Mouse (Mus musculus): ENCODE measurements at regions not wholly inside any gene's neighbourhood (a gene's known extent, or its start where the extent isn't known, plus 50 kb on each side); places are given as distances from the start of the nearest gene placed in this dataset.

DNA sequence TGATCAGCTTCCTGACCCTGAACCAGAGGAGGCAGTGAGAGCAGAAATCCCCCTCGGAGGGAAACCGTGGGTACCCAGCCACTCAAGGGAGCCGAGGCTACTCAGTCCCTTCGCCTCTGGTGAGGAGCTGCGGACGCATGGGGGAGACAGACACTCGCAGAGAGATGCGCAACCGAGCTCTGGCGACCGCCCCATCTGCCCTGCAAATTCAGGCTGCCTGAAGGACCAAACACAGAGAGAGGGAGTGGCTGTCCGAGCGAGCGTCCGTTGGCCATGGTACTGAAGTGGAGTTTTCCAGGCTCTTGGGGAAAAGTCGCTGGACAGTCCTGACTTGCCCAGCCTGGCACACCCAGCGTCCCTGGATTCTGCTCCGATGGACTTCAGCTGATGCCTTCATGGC lies 95.2 kb downstream of the Mrm1 start:
- TF ChIP-seq POLR2A (IDR thresholded peaks at IDR 0.05; ENCODE audit: insufficient read length, low read depth) (no peak), TCF12 (IDR thresholded peaks at IDR 0.05; ENCODE audit: insufficient read depth, poor library complexity, severe bottlenecking) (no peak), E2F4 (IDR thresholded peaks at IDR 0.05; ENCODE audit: insufficient read depth) (no peak), USF1 (IDR thresholded peaks at IDR 0.05; ENCODE audit: low read depth) (no peak), POLR2AphosphoS2 (IDR thresholded peaks at IDR 0.05; ENCODE audit: insufficient read length, low read depth) (no peak), MAX (IDR thresholded peaks at IDR 0.05; ENCODE audit: low read depth) (no peak), TCF3 (IDR thresholded peaks at IDR 0.05; ENCODE audit: insufficient read length, low read depth) (no peak), SRF (IDR thresholded peaks at IDR 0.05; ENCODE audit: control insufficient read depth, insufficient read length, low read depth) (no peak), MYOG (IDR thresholded peaks at IDR 0.05; ENCODE audit: control insufficient read depth in 1 of 3, insufficient read depth in 1 of 3, insufficient read length in 2 of 3, low read depth in 2 of 3) (no peak), CEBPB (IDR thresholded peaks at IDR 0.05; ENCODE audit: insufficient read depth, poor library complexity, severe bottlenecking) (no peak), REST (IDR thresholded peaks at IDR 0.05; ENCODE audit: insufficient read depth, insufficient read length) (peak; percentile 74)
